Mouse (Mus musculus) stomach, postnatal 0 days (tissue): ENCODE measurements around the gene Abcc5. TPM values are rescaled to one million over a fixed set of nuclear protein-coding genes. Genes with fewer than 3 reads are reported as not detected.

Experiments used
- ATAC-seq: fragments of 200-750 bp; cut with Nextera tagmentation; 2 replicates; pipeline ENCODE4 v1.8.0; 2017; ENCODE audit not compliant: low FRiP score, low TSS enrichment
- DNase-seq: peaks from one replicate; pipeline ENCODE4 v3.0.0-alpha.2; 2016; ENCODE audit warnings: low spot score
- H3K27ac ChIP-seq: fragments of 300-500 bp; sonication (generic); replicated peaks from 2 replicates; pipeline ENCODE4 v1.5.1; 2014; ENCODE audit warnings: mild to moderate bottlenecking, control low read depth
- H3K27me3 ChIP-seq: fragments of 300-500 bp; sonication (generic); 2 replicates; pipeline ENCODE4 v1.6.1; 2014; ENCODE audit warnings: low read length; ENCODE audit not compliant: control insufficient read depth, insufficient read depth
- H3K36me3 ChIP-seq: fragments of 300-500 bp; sonication (generic); 2 replicates; pipeline ENCODE4 v1.6.1; 2014; ENCODE audit warnings: low read length, mixed read lengths; ENCODE audit not compliant: control insufficient read depth, insufficient read depth
- H3K4me1 ChIP-seq: fragments of 300-500 bp; sonication (generic); replicated peaks from 2 replicates; pipeline ENCODE4 v1.6.1; 2014; ENCODE audit warnings: antibody characterized with exemption; ENCODE audit not compliant: control insufficient read depth, insufficient read depth
- H3K4me2 ChIP-seq: fragments of 300-500 bp; sonication (generic); replicated peaks from 2 replicates; pipeline ENCODE4 v1.6.1; 2014; ENCODE audit warnings: low read depth, mild to moderate bottlenecking, control low read depth, moderate library complexity
- H3K4me3 ChIP-seq: fragments of 300-500 bp; sonication (generic); 2 replicates; pipeline ENCODE4 v1.5.1; 2014; ENCODE audit warnings: low read depth, low read length, control low read depth
- H3K9ac ChIP-seq: fragments of 300-500 bp; sonication (generic); 2 replicates; pipeline ENCODE4 v1.6.1; 2014; ENCODE audit warnings: mild to moderate bottlenecking, low read length, control low read depth, mixed read lengths
- H3K9me3 ChIP-seq: fragments of 300-500 bp; sonication (generic); 2 replicates; pipeline ENCODE4 v1.6.1; 2016; ENCODE audit warnings: low read length; ENCODE audit not compliant: control insufficient read depth
- CTCF ChIP-seq: IDR thresholded peaks from 2 replicates; pipeline ENCODE4 v1.5.1; 2016; ENCODE audit warnings: antibody characterized with exemption, low read depth, mild to moderate bottlenecking, moderate library complexity
- EP300 ChIP-seq: optimal IDR thresholded peaks from 2 replicates; pipeline ENCODE3; 2016; ENCODE audit warnings: antibody characterized with exemption
- WGBS: fragments of 180-500 bp; shearing (Covaris S2); extraction: QIAGEN DNeasy Blood & Tissue Kit; methylation state at CpG from one replicate; pipeline ENCODE4 v1.1.7; 2014; 5-methylcytosine and 5-hydroxymethylcytosine counted together
- polyA plus RNA-seq: library from polyadenylated mRNA; unstranded; fragments of >200 nt; fragmentation: Nextera tagmentation; extraction: Ambion mirVana; gene quantifications from 2 replicates; pipeline ENCODE4 v1.2.1, GENCODE M21; 2015

The Abcc5 gene
- polyA plus RNA-seq, 1 experiment from 2014 or later = 15.9 TPM

DNA sequence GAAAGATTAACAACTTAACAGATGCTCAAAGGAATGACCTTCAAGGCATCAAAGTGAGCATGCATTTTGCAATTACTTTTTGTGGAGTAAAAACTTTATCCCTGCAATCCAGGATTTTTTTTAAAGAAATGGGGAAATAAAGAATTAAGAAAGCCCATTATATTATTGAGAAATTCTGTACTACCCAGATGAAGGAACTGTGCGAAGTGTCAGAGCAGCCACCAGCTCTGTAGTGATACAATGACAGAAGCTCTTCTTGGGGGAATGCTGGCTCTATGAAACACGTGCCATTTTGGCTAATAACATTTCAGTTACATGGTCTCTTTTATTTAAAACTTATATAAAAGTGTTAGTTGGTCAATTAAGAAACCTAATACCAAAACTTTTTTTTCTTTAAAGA lies 22.9 kb downstream of the Abcc5 start:
- 89% methylated on average over 2 of the region's 2 CpGs for WGBS
- TF ChIP-seq CTCF (no peak), EP300 (no peak)
- no peak for ATAC-seq

DNA sequence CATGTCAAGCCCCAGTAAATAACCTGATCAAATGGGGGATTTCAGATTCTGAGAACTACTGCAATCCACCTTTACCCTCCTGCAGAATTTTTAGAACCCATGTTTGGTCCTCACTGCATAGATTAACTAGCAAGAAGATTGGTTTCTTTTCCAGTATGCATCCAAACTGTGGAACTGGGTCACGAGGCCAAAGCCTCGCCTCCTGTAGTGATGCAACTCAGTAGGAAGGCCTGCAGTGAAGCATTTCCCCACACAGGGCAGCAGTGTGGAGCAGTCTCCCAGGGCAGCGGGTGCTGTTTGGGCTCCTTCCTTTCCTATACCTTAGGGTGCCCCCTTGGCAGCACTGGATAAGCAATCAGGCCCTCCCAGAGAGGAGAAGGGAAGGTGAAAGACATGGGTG lies 24.6 kb downstream of the Abcc5 start:
- Histone ChIP-seq H3K4me2 (no peak overlapping the region), H3K9ac (no peak overlapping the region), H3K4me1 (no peaks in the 10 kb centered on the region), H3K9me3 (no peaks in the 10 kb centered on the region), H3K4me3 (no peak overlapping the region), H3K27me3 (no peaks in the 10 kb centered on the region), H3K27ac (no peak overlapping the region), H3K36me3 (no peaks in the 10 kb centered on the region; the same call in 1 of the 2 replicates)
- DNase-seq (no peak), ATAC-seq (no peak; the same call in 1 of the 2 replicates)
- 83% methylated on average over 3 of the region's 3 CpGs for WGBS
- TF ChIP-seq CTCF (no peak), EP300 (no peak)

More for the DNA sequence above, 22.9 kb downstream of the Abcc5 start:
- H3K4me3 ChIP-seq = no peak overlapping the region
- H3K27ac ChIP-seq = no peak overlapping the region
- H3K36me3 ChIP-seq = no peaks in the 10 kb centered on the region; the same call in 1 of the 2 replicates
- H3K9ac ChIP-seq = no peak overlapping the region
- no peaks in the 10 kb centered on the region for H3K4me1 ChIP-seq
- no peaks in the 10 kb centered on the region for H3K27me3 ChIP-seq
- no peak overlapping the region for H3K4me2 ChIP-seq
- H3K9me3 ChIP-seq = no peaks in the 10 kb centered on the region
- DNase-seq = no peak

DNA sequence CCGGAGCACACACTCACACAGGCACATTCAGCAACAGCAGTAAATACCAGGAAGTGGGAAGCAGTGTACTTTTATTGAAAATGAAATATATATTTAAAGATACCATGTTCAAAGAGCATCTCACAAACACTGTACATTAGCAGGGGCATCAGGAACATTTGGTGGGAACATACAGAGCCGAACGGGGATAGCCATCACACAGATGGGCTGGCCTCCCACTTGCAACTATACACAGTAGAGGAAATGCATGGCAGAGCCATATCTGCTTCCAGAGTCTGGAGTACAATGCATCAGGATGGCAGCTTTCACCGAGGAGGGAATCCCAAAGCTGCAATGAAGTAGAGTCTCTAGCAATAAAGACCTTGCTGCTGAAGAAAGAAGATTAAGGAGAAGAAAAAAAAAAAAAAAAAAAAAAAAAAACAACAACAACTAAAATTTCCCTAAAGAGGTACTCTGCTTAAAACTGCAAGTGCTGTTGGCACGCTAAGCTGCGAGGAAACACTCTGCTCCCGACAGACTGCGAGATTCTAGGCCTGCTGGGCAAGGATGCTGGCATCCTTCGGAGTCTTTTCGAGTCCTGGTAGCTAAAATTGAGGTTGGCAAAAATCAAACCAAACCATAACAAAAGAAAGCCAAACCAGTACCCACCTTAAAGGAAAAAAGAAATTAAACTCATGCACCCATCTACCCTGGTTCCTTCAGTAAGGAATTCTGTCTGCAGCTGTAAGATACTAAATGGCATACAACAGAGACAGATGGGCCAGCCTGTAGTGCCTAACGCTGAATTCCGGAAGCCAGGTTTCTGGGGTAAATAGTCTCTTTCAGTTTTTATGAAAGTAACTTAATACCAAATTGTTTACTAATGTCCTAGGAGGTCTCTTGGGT lies 25.2 kb downstream of the Abcc5 start:
- Histone ChIP-seq H3K4me1 (no peaks in the 10 kb centered on the region), H3K27ac (no peak overlapping the region), H3K27me3 (no peaks in the 10 kb centered on the region), H3K36me3 (no peaks in the 10 kb centered on the region; the same call in 1 of the 2 replicates), H3K4me3 (no peak overlapping the region), H3K9me3 (no peaks in the 10 kb centered on the region), H3K9ac (no peak overlapping the region), H3K4me2 (no peak overlapping the region)
- no peak for TF ChIP-seq CTCF
- TF ChIP-seq EP300 = no peak
- DNase-seq (no peak), ATAC-seq (no peak)
- WGBS = 90% methylated on average over 12 of the region's 12 CpGs

DNA sequence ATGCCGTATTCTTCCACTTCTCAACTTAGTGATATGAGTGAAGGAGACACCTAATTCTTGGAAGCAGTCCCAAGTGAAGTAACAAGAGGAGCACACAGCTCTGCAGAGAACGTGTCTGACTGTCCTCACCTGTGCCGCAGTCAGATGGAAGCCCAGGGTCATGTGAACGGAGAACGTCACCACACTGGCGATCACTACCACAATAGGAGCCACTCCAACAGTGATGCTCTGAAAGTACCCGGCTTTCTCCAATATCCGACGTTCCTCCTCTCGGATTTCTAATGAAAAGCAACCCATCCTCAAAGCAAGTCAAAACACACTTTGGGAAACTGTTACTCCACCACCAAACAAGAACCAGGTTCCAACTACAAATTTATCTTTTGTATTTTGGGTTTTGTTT lies 29.3 kb downstream of the Abcc5 start:
- no peaks in the 10 kb centered on the region for H3K4me1 ChIP-seq
- no peak overlapping the region for H3K4me3 ChIP-seq
- H3K27me3 ChIP-seq = no peaks in the 10 kb centered on the region
- 92% methylated on average over 10 of the region's 10 CpGs for WGBS
- DNase-seq = no peak
- H3K27ac ChIP-seq = no peak overlapping the region
- H3K9ac ChIP-seq = no peak overlapping the region
- no peak overlapping the region for H3K4me2 ChIP-seq
- no peak for TF ChIP-seq EP300
- no peak for TF ChIP-seq CTCF
- peaks cover 7% of the 10 kb centered on the region for H3K36me3 ChIP-seq
- no peak for ATAC-seq
- H3K9me3 ChIP-seq = no peaks in the 10 kb centered on the region

DNA sequence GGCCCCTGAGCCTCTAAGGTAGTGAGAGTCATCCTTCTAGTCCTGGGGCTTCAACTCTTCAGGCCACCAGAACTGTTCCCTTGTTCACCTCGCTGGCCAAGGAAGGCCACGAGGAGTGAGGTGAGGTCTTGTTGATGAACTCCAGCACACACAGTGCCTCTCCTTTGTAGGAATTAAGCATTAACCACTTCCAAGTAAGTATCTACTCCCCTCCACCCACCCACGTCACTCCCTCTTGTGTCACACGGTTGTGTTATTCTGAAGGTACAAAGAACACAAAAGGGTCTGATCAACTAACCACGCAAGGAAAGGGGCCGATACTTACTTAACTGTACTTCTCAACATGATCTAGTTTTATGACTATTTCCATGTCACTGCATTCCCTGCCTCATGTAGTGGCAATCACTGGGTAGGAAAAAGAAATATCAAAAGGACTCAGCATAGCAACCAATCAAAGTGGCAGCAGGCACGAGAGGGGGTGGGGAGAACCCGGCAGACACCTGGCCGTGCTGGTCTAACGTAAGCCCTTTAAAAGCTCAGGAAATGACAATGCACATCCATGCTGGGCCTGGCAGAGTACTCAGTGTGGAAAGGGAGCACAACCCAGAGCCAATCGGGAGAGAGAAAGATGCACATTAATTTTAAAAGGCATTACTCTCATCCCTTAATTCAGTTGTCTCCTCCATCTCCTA lies 30.8 kb downstream of the Abcc5 start:
- TF ChIP-seq EP300 (no peak), CTCF (no peak)
- H3K9me3 ChIP-seq = no peaks in the 10 kb centered on the region
- DNase-seq (no peak), ATAC-seq (no peak)
- no peak overlapping the region for H3K9ac ChIP-seq
- 84% methylated on average over 11 of the region's 11 CpGs for WGBS
- peaks cover 15% of the 10 kb centered on the region for H3K36me3 ChIP-seq
- no peaks in the 10 kb centered on the region for H3K27me3 ChIP-seq
- H3K4me2 ChIP-seq = no peak overlapping the region
- H3K4me3 ChIP-seq = no peak overlapping the region
- H3K27ac ChIP-seq = no peak overlapping the region
- H3K4me1 ChIP-seq = no peaks in the 10 kb centered on the region

DNA sequence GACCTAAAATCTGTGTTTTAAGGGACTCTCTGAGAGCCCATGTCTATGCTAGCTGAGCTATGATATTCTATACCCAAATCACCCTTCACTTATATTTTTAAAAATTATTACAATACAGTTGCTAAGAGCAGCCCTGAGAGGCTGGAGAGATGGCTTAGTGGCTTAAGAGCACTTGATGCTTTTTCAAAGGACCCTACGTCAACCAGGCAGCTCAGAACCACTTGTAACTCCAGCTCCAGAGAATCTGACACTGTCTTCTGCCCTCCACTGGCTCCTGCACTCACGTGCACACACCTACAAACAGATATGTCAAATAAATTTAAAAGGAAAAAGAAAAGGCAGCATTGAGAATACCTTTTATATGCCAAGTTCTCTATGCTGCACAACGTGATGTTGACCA lies 34.4 kb downstream of the Abcc5 start:
- Histone ChIP-seq H3K36me3 (peaks cover 16% of the 10 kb centered on the region), H3K4me1 (no peaks in the 10 kb centered on the region), H3K4me2 (no peak overlapping the region), H3K9ac (no peak overlapping the region), H3K27me3 (no peaks in the 10 kb centered on the region), H3K27ac (no peak overlapping the region), H3K4me3 (no peak overlapping the region), H3K9me3 (no peaks in the 10 kb centered on the region)
- ATAC-seq (no peak), DNase-seq (no peak)
- no peak for TF ChIP-seq EP300
- TF ChIP-seq CTCF = no peak
- WGBS = 87% methylated on average over 3 of the region's 3 CpGs
